Mouse (Mus musculus) ES-Bruce4 (cell line): ENCODE measurements at regions not wholly inside any gene's neighbourhood (a gene's known extent, or its start where the extent isn't known, plus 50 kb on each side); places are given as distances from the start of the nearest gene placed in this dataset.

Experiments
- H3K27ac ChIP-seq: 2 replicates; pipeline ENCODE4 v1.5.1; 2012; ENCODE audit warnings: low read length, inconsistent platforms; ENCODE audit not compliant: insufficient read depth
- H3K27me3 ChIP-seq: 2 replicates; pipeline ENCODE4 v1.6.1; 2012; ENCODE audit warnings: mild to moderate bottlenecking, low read length, inconsistent platforms; ENCODE audit not compliant: control insufficient read depth, poor library complexity, insufficient read depth, severe bottlenecking
- H3K36me3 ChIP-seq: 2 replicates; pipeline ENCODE4 v1.6.1; 2012; ENCODE audit warnings: inconsistent platforms, mild to moderate bottlenecking, low read length, moderate library complexity; ENCODE audit not compliant: control insufficient read depth, poor library complexity, insufficient read depth, severe bottlenecking
- H3K4me1 ChIP-seq: one replicate; pipeline ENCODE4 v1.8.1; 2011; ENCODE audit warnings: low read length; ENCODE audit not compliant: control insufficient read depth, insufficient read depth
- H3K4me3 ChIP-seq: 2 replicates; pipeline ENCODE4 v1.5.1; 2011; ENCODE audit warnings: low read depth, mild to moderate bottlenecking, low read length
- H3K9ac ChIP-seq: 2 replicates; pipeline ENCODE4 v1.6.1; 2012; ENCODE audit warnings: low read depth, mild to moderate bottlenecking, inconsistent platforms; ENCODE audit not compliant: poor library complexity, severe bottlenecking
- H3K9me3 ChIP-seq: replicated peaks from 2 replicates; pipeline ENCODE4 v1.6.1; 2012; ENCODE audit warnings: mild to moderate bottlenecking, low read length, inconsistent platforms; ENCODE audit not compliant: control insufficient read depth, poor library complexity, insufficient read depth, severe bottlenecking
- CTCF ChIP-seq: IDR thresholded peaks from one replicate; pipeline ENCODE4 v1.8.1; 2011; ENCODE audit warnings: low read depth, low read length
- EP300 ChIP-seq: IDR thresholded peaks from 2 replicates; pipeline ENCODE4 v1.6.1; 2011; ENCODE audit warnings: low read depth, low read length; ENCODE audit not compliant: insufficient read depth
- POLR2A ChIP-seq: IDR thresholded peaks from one replicate; pipeline ENCODE4 v1.8.1; 2011; ENCODE audit warnings: low read length; ENCODE audit not compliant: insufficient read depth

GRCm38 (mm10) chr3:140707591-140708131 is 504.5 kb downstream of the Pdha2 start:
- Histone ChIP-seq H3K9me3 (no peaks in the 10 kb centered on the region), H3K4me3 (no peak overlapping the region), H3K4me1 (no peaks in the 10 kb centered on the region), H3K27ac (no peak overlapping the region), H3K27me3 (no peaks in the 10 kb centered on the region), H3K9ac (no peak overlapping the region), H3K36me3 (no peaks in the 10 kb centered on the region)
- TF ChIP-seq POLR2A (no peak), EP300 (no peak), CTCF (no peak)

- no peaks in the 10 kb centered on the region for H3K27me3 ChIP-seq
- no peak for TF ChIP-seq EP300
- TF ChIP-seq POLR2A, result no peak
- no peak for TF ChIP-seq CTCF
- H3K27ac ChIP-seq, result no peak overlapping the region
- H3K4me1 ChIP-seq, result no peaks in the 10 kb centered on the region
- no peaks in the 10 kb centered on the region for H3K9me3 ChIP-seq
- no peaks in the 10 kb centered on the region for H3K36me3 ChIP-seq
- no peak overlapping the region for H3K9ac ChIP-seq
- no peak overlapping the region for H3K4me3 ChIP-seq
These were observed 505.4 kb downstream of the Pdha2 start for GRCm38 (mm10) chr3:140706725-140707124.

GRCm38 (mm10) chr3:140705536-140705935 is 506.6 kb downstream of the Pdha2 start:
- Histone ChIP-seq H3K27me3 (no peaks in the 10 kb centered on the region), H3K36me3 (no peaks in the 10 kb centered on the region), H3K4me3 (no peak overlapping the region), H3K4me1 (no peaks in the 10 kb centered on the region), H3K9me3 (no peaks in the 10 kb centered on the region), H3K9ac (no peak overlapping the region), H3K27ac (no peak overlapping the region)
- no peak for TF ChIP-seq POLR2A
- no peak for TF ChIP-seq EP300
- no peak for TF ChIP-seq CTCF

GRCm38 (mm10) chr3:140702929-140703328 is 509.2 kb downstream of the Pdha2 start:
- H3K27ac ChIP-seq, result no peak overlapping the region
- H3K4me3 ChIP-seq, result no peak overlapping the region
- TF ChIP-seq CTCF (no peak), EP300 (no peak), POLR2A (no peak)
- H3K9me3 ChIP-seq, result no peaks in the 10 kb centered on the region
- no peaks in the 10 kb centered on the region for H3K36me3 ChIP-seq
- no peaks in the 10 kb centered on the region for H3K27me3 ChIP-seq
- H3K4me1 ChIP-seq, result no peaks in the 10 kb centered on the region
- H3K9ac ChIP-seq, result no peak overlapping the region

DNA sequence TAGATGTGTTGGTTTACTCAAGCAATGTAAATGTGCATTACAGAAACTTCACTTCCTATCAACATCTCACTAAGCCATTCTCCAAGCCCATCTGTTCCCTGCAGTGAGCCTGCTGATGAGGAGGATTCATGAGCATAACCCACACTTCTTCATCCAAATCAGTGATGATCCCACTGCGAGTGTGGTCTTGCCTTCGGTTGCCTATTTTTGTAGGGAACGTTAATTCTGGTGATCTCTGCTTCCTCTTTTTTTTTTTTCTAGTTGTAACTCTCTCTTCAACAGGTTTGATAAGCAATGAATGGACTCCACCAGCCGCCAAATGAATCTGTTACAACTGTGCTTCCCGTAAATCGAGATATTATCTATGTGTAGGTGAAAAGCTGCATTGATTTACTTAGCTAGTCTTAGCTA is 509.9 kb downstream of the Pdha2 start:
- H3K4me3 ChIP-seq, result no peak overlapping the region
- no peaks in the 10 kb centered on the region for H3K9me3 ChIP-seq
- H3K36me3 ChIP-seq, result no peaks in the 10 kb centered on the region
- TF ChIP-seq POLR2A (no peak), CTCF (no peak), EP300 (no peak)
- H3K27ac ChIP-seq, result no peak overlapping the region
- H3K27me3 ChIP-seq, result no peaks in the 10 kb centered on the region
- no peaks in the 10 kb centered on the region for H3K4me1 ChIP-seq
- H3K9ac ChIP-seq, result no peak overlapping the region

- Histone ChIP-seq H3K36me3 (no peaks in the 10 kb centered on the region), H3K4me1 (no peaks in the 10 kb centered on the region), H3K9me3 (no peaks in the 10 kb centered on the region), H3K27ac (no peak overlapping the region), H3K27me3 (no peaks in the 10 kb centered on the region), H3K9ac (no peak overlapping the region), H3K4me3 (no peak overlapping the region)
- TF ChIP-seq EP300 (no peak), CTCF (no peak), POLR2A (no peak)
These were observed 514.9 kb downstream of the Pdha2 start for GRCm38 (mm10) chr3:140697295-140697694.
